Comparison of ENCODE assay signal across 21 mouse cellular contexts in the genomic region with DNA sequence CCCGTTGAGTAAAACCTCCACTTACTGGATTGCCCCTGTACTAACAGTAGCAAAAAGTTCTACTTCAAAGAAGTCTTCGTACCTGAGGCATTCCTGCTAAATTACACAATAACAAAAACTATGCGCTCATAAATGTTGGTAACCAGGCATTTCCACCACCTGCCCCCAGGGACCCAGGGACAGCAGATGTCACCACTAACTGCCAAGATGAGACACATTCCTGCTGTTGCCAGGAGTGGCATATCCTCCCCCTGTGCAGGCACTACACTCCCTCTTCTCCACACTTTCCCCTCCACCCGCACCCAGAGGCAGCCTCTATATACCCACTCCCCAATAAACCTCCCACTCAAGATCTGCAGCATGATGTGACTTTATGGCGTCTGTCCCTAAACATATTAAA. TPM values are rescaled to one million over a fixed set of nuclear protein-coding genes. Genes with fewer than 3 reads are reported as not detected.
A peak's percentile ranks its signal among the peaks of the same experiment; 100 is the strongest.
DNase-seq lines count a peak whose midpoint lies in the region; ATAC-seq and TF ChIP-seq lines count a peak whose summit lies in the region.
"Had no signal": no experiment of that assay in that cellular context is flagged by ENCODE, and none has a peak within 500 bp of the region (broad histone marks: within the 10 kb centered on the region; RNA-seq: fewer than 3 reads in every experiment).

No protein-coding gene starts in this region.

- 36% methylated on average over 5 of the region's 5 CpGs for WGBS in kidney, embryonic 16.5 days
- WGBS in kidney, adult 2 months = 54% methylated on average over 5 of the region's 5 CpGs
- WGBS in hindbrain, postnatal 0 days = 58% methylated on average over 5 of the region's 5 CpGs

- peak; percentile 15 for DNase-seq in adrenal gland, postnatal 14 days
- no peak for DNase-seq in adrenal gland, postnatal 25 days
- DNase-seq in kidney, adult 2 months = no peak
- peak; percentile 34 for DNase-seq in Muller cell, postnatal 12 days (ENCODE audit: inconsistent ontology term)
- peak; percentile 70 for DNase-seq in hindbrain, postnatal 0 days (ENCODE audit: low spot score)
- DNase-seq in ovary, postnatal 10 days (ENCODE audit: low spot score) = no peak
- DNase-seq in frontal cortex, postnatal 10 days (ENCODE audit: low spot score in 2 of 2) = no peak
- DNase-seq: gastrocnemius, postnatal 25 days; lung, adult 2 months; lung, postnatal 4 days; right cerebral cortex, adult 18-20 months; spleen, adult 18-20 months; thymus, postnatal 4 days had no signal

- H3K4me3 ChIP-seq in kidney, embryonic 16.5 days (ENCODE audit: low read length) = no peak overlapping the region
- no peak overlapping the region for H3K4me3 ChIP-seq in kidney, adult 2 months (ENCODE audit: insufficient read depth, low read depth, low read length)
- H3K4me3 ChIP-seq in hindbrain, postnatal 0 days (ENCODE audit: low read length) = no peak overlapping the region
- H3K4me3 ChIP-seq: forebrain, embryonic 15.5 days; intestine, embryonic 15.5 days; limb, embryonic 12.5 days; midbrain, embryonic 15.5 days; neural tube, embryonic 13.5 days had no signal

- 0 out of 2 replicates have a peak overlapping the region, but pooled peaks have one; percentile 11 for H3K9ac ChIP-seq in kidney, embryonic 16.5 days (replicated peaks; ENCODE audit: low read length)
- H3K9ac ChIP-seq in hindbrain, postnatal 0 days (replicated peaks; ENCODE audit: low read length) = no peak overlapping the region
- H3K9ac ChIP-seq: forebrain, embryonic 15.5 days; intestine, embryonic 15.5 days; limb, embryonic 12.5 days; midbrain, embryonic 15.5 days; neural tube, embryonic 13.5 days had no signal

- H3K4me1 ChIP-seq in kidney, embryonic 16.5 days (ENCODE audit: insufficient read depth, low read length) = peaks cover 5% of the 10 kb centered on the region
- H3K4me1 ChIP-seq in kidney, adult 2 months (ENCODE audit: control insufficient read depth, insufficient read depth, low read length) = no peaks in the 10 kb centered on the region
- peaks cover 4% of the 10 kb centered on the region; the same call in 1 of the 2 replicates for H3K4me1 ChIP-seq in hindbrain, postnatal 0 days (ENCODE audit: insufficient read depth, low read length)
- H3K4me1 ChIP-seq: midbrain, embryonic 15.5 days had no signal

- no peak for TF ChIP-seq CTCF in kidney, adult 2 months (conservative IDR thresholded peaks at IDR 0.05; ENCODE audit: insufficient read depth, insufficient read length, low read depth, low read length)
- TF ChIP-seq CTCF in hindbrain, postnatal 0 days (IDR thresholded peaks at IDR 0.05; ENCODE audit: low read depth) = no peak

- ATAC-seq in kidney, embryonic 16.5 days (ENCODE audit: low FRiP score, low TSS enrichment) = no peak; the same call in 1 of the 2 replicates
- ATAC-seq in hindbrain, postnatal 0 days = peak; percentile 68
- ATAC-seq: activated CD4-positive, CD25-positive, alpha-beta regulatory T cell, adult 4 months; forebrain, embryonic 15.5 days; intestine, embryonic 15.5 days; midbrain, embryonic 15.5 days had no signal

- H3K27ac ChIP-seq in kidney, embryonic 16.5 days (ENCODE audit: low read length) = no peak overlapping the region
- no peak overlapping the region for H3K27ac ChIP-seq in kidney, adult 2 months (ENCODE audit: insufficient read depth, low read depth, low read length)
- H3K27ac ChIP-seq in hindbrain, postnatal 0 days = no peak overlapping the region
- H3K27ac ChIP-seq: forebrain, embryonic 15.5 days; intestine, embryonic 15.5 days; limb, embryonic 12.5 days; midbrain, embryonic 15.5 days; neural tube, embryonic 13.5 days had no signal

- no peaks in the 10 kb centered on the region for H3K36me3 ChIP-seq in kidney, embryonic 16.5 days (ENCODE audit: insufficient read depth, low read length)
- H3K36me3 ChIP-seq in kidney, adult 2 months (ENCODE audit: control insufficient read depth, insufficient read depth, low read length) = no peaks in the 10 kb centered on the region
- H3K36me3 ChIP-seq in hindbrain, postnatal 0 days (ENCODE audit: insufficient read depth, low read length) = no peaks in the 10 kb centered on the region
- H3K36me3 ChIP-seq: forebrain, embryonic 15.5 days; intestine, embryonic 15.5 days; midbrain, embryonic 15.5 days; neural tube, embryonic 13.5 days had no signal

- H3K4me2 ChIP-seq in kidney, embryonic 16.5 days (replicated peaks; ENCODE audit: low read depth, low read length) = no peak overlapping the region
- no peak overlapping the region for H3K4me2 ChIP-seq in hindbrain, postnatal 0 days (ENCODE audit: low read depth, low read length)
- H3K4me2 ChIP-seq: forebrain, embryonic 15.5 days; heart, embryonic 11.5 days; intestine, embryonic 15.5 days; limb, embryonic 12.5 days; midbrain, embryonic 15.5 days; neural tube, embryonic 13.5 days had no signal

- H3K9me3 ChIP-seq in kidney, embryonic 16.5 days (ENCODE audit: low read length) = no peaks in the 10 kb centered on the region
- no peaks in the 10 kb centered on the region for H3K9me3 ChIP-seq in hindbrain, postnatal 0 days (ENCODE audit: low read length)
- H3K9me3 ChIP-seq: forebrain, embryonic 15.5 days; intestine, embryonic 15.5 days; limb, embryonic 12.5 days; midbrain, embryonic 15.5 days; neural tube, embryonic 13.5 days had no signal

- no peaks in the 10 kb centered on the region for H3K27me3 ChIP-seq in kidney, embryonic 16.5 days (ENCODE audit: insufficient read depth, low read length)
- no peaks in the 10 kb centered on the region for H3K27me3 ChIP-seq in kidney, adult 2 months (replicated peaks; ENCODE audit: control insufficient read depth, insufficient read depth, low read length)
- no peaks in the 10 kb centered on the region for H3K27me3 ChIP-seq in hindbrain, postnatal 0 days (ENCODE audit: insufficient read depth, low read length)
- H3K27me3 ChIP-seq: forebrain, embryonic 15.5 days; intestine, embryonic 15.5 days; limb, embryonic 12.5 days; midbrain, embryonic 15.5 days; neural tube, embryonic 13.5 days had no signal

- no peak for TF ChIP-seq POLR2A in kidney, adult 2 months (IDR thresholded peaks at IDR 0.05; ENCODE audit: low read depth, low read length)

RNA-seq across cellular contexts. Expression of gene Sept10, which starts 26.8 kb away (rescaled TPM):
- 52.2 and 54.0 TPM in 2 replicates for total RNA-seq in adrenal gland, postnatal 14 days (2021)
- total RNA-seq in adrenal gland, postnatal 25 days (2021) = 47.4 and 67.0 TPM in 2 replicates
- 46.3 and 48.6 TPM in 2 replicates for polyA plus RNA-seq in kidney, embryonic 16.5 days (2015; fragmentation: Nextera tagmentation; extraction: Ambion mirVana)
- 8.1 and 9.1 TPM in 2 replicates for polyA plus RNA-seq in kidney, adult 2 months (2012; rRNA removed)
- 13.6 and 15.2 TPM in 2 replicates for total RNA-seq in hindbrain, postnatal 0 days (2014; rRNA removed)
- 18.3 and 20.4 TPM in 2 replicates for polyA plus RNA-seq in hindbrain, postnatal 0 days (2015; fragmentation: Nextera tagmentation; extraction: Ambion mirVana)

RNA-seq across cellular contexts. Expression of gene Sowahc, which starts 26.9 kb away (rescaled TPM):
- 22.7 and 24.6 TPM in 2 replicates for total RNA-seq in adrenal gland, postnatal 14 days (2021)
- total RNA-seq in adrenal gland, postnatal 25 days (2021) = 29.0 and 29.1 TPM in 2 replicates
- 11.4 and 11.7 TPM in 2 replicates for polyA plus RNA-seq in kidney, embryonic 16.5 days (2015; fragmentation: Nextera tagmentation; extraction: Ambion mirVana)
- 4.3 and 4.6 TPM in 2 replicates for polyA plus RNA-seq in kidney, adult 2 months (2012; rRNA removed)
- total RNA-seq in hindbrain, postnatal 0 days (2014; rRNA removed) = 28.1 and 30.1 TPM in 2 replicates
- polyA plus RNA-seq in hindbrain, postnatal 0 days (2015; fragmentation: Nextera tagmentation; extraction: Ambion mirVana) = 12.4 and 12.5 TPM in 2 replicates

Comparison
In these comparisons a context has a peak if more than half of its experiments do, and no peak if none do; other contexts are left out.
1. DNase-seq: peak in adrenal gland, postnatal 14 days (single experiment), Muller cell, postnatal 12 days (single experiment) and hindbrain, postnatal 0 days (single experiment); none in adrenal gland, postnatal 25 days (single experiment), kidney, adult 2 months (single experiment), ovary, postnatal 10 days (single experiment) and frontal cortex, postnatal 10 days (0 of 2).